Mouse (Mus musculus): ENCODE results near the gene Klc3. TPM values are rescaled to one million over a fixed set of nuclear protein-coding genes. Genes with fewer than 3 reads are reported as not detected.

Gene Klc3
- 10.6 and 10.7 TPM in 2 replicates for polyA plus RNA-seq (2016; fragmentation: Nextera tagmentation; extraction: Ambion mirVana)

DNA sequence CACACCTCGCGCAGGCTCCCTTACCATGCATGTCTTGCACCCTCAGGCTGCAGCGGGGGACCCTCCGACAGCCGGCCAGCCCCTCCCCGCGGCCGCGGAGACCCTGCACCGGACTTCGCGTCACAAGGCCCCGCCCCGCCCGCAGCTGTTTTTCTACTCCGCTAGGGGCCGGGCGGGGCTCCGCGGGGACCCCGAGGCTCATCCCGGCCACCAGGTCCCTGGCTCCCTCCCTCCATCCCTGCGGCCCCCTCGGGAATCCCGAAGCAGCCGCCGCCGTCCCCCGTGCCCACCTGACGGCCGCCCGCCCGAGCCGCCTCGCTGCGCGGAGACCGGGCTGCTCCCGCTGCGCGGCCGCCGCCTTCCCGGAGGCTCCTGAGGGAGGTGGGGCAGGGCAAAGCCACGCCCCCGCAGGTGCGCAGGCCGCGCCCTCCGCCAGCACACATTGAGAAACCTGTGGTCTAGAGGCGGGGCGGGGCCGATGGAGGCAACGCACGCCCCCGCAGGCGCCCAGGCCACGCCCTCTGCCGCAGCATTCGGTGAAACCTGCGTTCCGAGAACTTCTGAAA lies at the start of gene Klc3:
Gene Klc3 (minus strand): TSS at position 374 of the 566 bp plus-strand sequence.
- 0 out of 2 replicates have a peak within 1 kb of the TSS, but pooled peaks have one; percentile 41 for H3K27ac ChIP-seq

DNA sequence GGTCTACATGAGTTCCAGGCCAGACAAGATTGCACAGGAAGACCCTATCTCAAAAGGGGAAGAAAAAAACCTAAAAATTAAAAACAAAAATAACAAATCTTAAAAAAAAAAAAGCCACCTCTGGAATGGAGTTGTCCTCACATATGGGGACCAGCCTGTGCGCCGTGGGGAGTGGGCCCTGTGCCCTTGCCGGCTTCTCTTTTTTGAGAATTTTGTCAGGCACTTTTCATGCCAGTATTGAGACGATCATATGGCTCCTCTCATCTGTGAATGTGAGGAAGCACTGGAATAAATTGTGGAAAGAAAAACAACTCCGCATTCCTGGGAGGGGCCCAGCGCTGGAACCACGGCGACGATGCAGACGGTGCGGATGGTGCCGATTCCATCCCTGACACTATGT lies 45.3 kb upstream of the Klc3 start:
- H3K27me3 ChIP-seq: no peaks in the 10 kb centered on the region
- WGBS: 77% methylated on average over 12 of the region's 12 CpGs
- no peaks in the 10 kb centered on the region for H3K4me1 ChIP-seq
- H3K4me3 ChIP-seq: no peak overlapping the region
- no peak for ATAC-seq (ENCODE audit: insufficient number of reproducible peaks, insufficient read depth, low FRiP score, low TSS enrichment)
- no peak overlapping the region for H3K4me2 ChIP-seq (replicated peaks)
- peaks cover 80% of the 10 kb centered on the region for H3K36me3 ChIP-seq
- no peak overlapping the region for H3K9ac ChIP-seq
- 0 out of 2 replicates have a peak, but pooled peaks cover 3% of the 10 kb centered on the region for H3K9me3 ChIP-seq
- H3K27ac ChIP-seq: no peak overlapping the region

More for the DNA sequence above, at the start of gene Klc3:
- peak within 1 kb of the TSS; percentile 97 for H3K4me2 ChIP-seq (replicated peaks)
- peaks cover 4% of the 10 kb centered on the region; the same call in 1 of the 2 replicates for H3K9me3 ChIP-seq
- no peaks in the 10 kb centered on the region for H3K36me3 ChIP-seq
- peaks cover 14% of the 10 kb centered on the region for H3K4me1 ChIP-seq
- peak within 1 kb of the TSS; percentile 55 for H3K9ac ChIP-seq
- ATAC-seq (ENCODE audit: insufficient number of reproducible peaks, insufficient read depth, low FRiP score, low TSS enrichment): no peak
- H3K27me3 ChIP-seq: peaks cover 64% of the 10 kb centered on the region
- WGBS: under 1% methylated on average over 62 of the region's 62 CpGs
- peak within 1 kb of the TSS; percentile 59 for H3K4me3 ChIP-seq

DNA sequence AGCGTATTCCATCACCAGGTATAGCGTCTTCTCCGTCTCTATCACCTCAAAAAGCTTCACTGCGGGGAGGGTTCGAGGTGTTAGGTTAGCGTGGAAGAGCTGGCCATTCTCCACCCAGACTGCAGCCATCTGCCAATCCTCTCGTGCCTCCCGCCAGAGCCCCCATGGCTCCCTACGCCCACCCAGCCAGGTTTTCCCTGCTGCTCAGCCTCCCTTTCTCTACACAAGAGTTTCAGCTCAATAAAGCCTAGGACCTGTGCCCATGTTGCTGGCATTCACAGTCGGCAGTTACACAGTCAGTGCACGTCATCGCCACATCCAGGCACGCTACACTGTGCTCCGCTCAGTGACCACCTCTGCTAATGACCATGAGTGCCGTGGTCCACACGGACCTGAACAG lies 43.8 kb upstream of the Klc3 start:
- H3K36me3 ChIP-seq: peaks cover 82% of the 10 kb centered on the region
- no peak for ATAC-seq (ENCODE audit: insufficient number of reproducible peaks, insufficient read depth, low FRiP score, low TSS enrichment)
- no peaks in the 10 kb centered on the region for H3K4me1 ChIP-seq
- H3K27ac ChIP-seq: no peak overlapping the region
- H3K9me3 ChIP-seq: 0 out of 2 replicates have a peak, but pooled peaks cover 3% of the 10 kb centered on the region
- H3K4me3 ChIP-seq: no peak overlapping the region
- no peak overlapping the region for H3K4me2 ChIP-seq (replicated peaks)
- H3K27me3 ChIP-seq: no peaks in the 10 kb centered on the region
- no peak overlapping the region for H3K9ac ChIP-seq
- 95% methylated on average over 16 of the region's 16 CpGs for WGBS

DNA sequence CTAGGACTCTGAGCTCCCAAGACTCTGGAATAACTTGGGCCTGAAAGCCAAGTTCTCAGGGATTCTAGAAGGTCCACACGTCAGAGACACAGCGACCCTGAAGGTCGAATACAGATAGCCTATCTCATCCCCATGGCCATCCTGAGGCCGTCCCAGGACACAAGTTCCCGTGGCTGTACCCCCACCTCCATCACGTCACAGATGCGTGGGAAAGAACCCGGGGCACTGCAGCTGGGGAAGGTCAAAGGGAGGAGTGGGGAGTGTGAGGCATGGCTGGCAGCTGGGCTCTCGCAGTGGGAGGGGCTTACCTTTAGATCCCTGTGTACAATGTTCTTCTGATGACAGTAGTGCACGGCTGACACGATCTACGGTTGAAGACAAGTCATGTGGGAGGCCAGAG lies 40.9 kb upstream of the Klc3 start:
- WGBS: 87% methylated on average over 12 of the region's 12 CpGs
- Histone ChIP-seq H3K9ac (no peak overlapping the region), H3K9me3 (no peaks in the 10 kb centered on the region), H3K27ac (no peak overlapping the region), H3K4me2 (replicated peaks) (no peak overlapping the region), H3K4me1 (no peaks in the 10 kb centered on the region), H3K36me3 (peaks cover 86% of the 10 kb centered on the region), H3K4me3 (0 out of 2 replicates have a peak overlapping the region, but pooled peaks have one; percentile 0), H3K27me3 (no peaks in the 10 kb centered on the region)
- ATAC-seq (ENCODE audit: insufficient number of reproducible peaks, insufficient read depth, low FRiP score, low TSS enrichment): no peak

DNA sequence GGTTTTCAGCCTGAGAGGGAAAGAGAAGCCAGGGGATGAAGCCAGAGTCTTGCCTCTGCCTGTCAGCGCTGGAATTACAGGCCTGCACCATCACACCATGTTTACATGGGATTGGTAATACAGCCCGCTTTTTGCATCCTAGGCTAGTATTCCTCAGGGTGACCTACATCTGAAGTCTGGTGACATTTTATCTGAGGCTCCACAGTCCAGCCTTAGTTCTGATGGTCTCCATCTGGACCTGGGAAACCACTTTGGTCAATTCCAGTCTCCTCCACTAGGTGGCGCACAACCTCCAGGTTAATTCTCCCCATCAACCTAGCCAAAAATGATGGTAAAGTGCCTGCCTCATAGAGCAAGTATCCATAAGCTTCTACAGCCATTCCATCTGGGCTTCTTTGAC lies 39.4 kb upstream of the Klc3 start:
- no peak overlapping the region for H3K4me2 ChIP-seq (replicated peaks)
- peaks cover 84% of the 10 kb centered on the region for H3K36me3 ChIP-seq
- H3K9ac ChIP-seq: no peak overlapping the region
- H3K9me3 ChIP-seq: no peaks in the 10 kb centered on the region
- no peaks in the 10 kb centered on the region for H3K4me1 ChIP-seq
- whole genome bisulfite sequencing: 42% methylated on average over 3 of the region's 3 CpGs
- no peak overlapping the region for H3K27ac ChIP-seq
- no peaks in the 10 kb centered on the region for H3K27me3 ChIP-seq
- no peak overlapping the region for H3K4me3 ChIP-seq
- no peak for ATAC-seq (ENCODE audit: insufficient number of reproducible peaks, insufficient read depth, low FRiP score, low TSS enrichment)

DNA sequence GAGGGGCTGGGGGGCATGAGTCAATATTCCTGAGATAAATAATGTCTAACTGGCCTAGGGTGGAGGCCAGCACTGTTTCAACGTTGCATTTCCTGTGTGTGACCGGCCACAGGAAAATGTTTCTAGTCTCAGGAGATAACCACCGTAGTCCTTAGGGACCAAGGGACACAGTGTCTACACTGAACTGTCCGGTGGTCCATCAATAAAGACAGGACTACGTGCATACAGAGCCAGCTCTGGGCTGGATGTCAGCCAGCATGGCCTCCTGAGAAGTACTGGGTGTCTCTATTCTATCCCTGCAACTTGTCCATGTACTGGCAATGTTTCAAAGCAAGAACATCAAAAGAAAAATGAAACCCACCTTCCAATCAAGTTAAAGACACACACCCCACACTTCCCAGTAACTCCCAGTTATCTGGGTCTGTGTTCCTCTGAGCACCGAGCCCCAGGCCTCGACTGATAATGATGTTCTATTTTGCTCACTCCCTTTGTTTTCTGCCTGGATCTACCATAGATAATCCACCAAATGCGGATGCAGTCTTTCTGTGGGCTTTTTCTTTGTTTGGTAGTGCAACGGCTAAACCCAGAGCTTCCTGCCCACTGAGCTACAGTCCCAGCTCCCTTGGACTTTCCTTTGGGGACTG lies 37.7 kb upstream of the Klc3 start:
- Histone ChIP-seq H3K27ac (no peak overlapping the region), H3K4me2 (replicated peaks) (no peak overlapping the region), H3K4me3 (no peak overlapping the region), H3K36me3 (peaks cover 82% of the 10 kb centered on the region), H3K27me3 (no peaks in the 10 kb centered on the region), H3K9me3 (no peaks in the 10 kb centered on the region), H3K9ac (no peak overlapping the region), H3K4me1 (no peaks in the 10 kb centered on the region)
- WGBS: 87% methylated on average over 9 of the region's 9 CpGs
- no peak for ATAC-seq (ENCODE audit: insufficient number of reproducible peaks, insufficient read depth, low FRiP score, low TSS enrichment)

DNA sequence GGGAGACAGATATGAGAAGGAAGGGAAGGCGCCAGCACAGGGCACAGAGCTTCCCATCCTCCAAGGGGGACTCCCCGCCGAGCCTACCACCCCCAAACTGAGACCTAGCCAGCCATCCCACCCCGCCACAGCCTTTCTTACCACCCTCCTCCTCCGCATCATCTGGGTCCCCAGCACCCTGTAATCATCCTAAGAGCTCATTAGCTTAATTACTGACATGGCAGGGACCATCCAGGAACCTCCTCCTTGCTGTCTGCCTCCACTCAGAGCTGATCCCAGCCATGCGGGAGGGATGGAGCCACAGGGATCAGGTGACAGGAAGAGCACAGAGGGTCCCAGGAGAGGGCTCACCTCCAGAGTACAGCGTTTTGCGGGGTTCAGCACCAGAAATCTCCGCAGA lies 33.1 kb upstream of the Klc3 start:
- Histone ChIP-seq H3K9me3 (no peaks in the 10 kb centered on the region), H3K4me3 (no peak overlapping the region), H3K4me1 (no peaks in the 10 kb centered on the region), H3K27ac (no peak overlapping the region), H3K4me2 (replicated peaks) (no peak overlapping the region), H3K27me3 (no peaks in the 10 kb centered on the region), H3K36me3 (peaks cover 90% of the 10 kb centered on the region), H3K9ac (no peak overlapping the region)
- 82% methylated on average over 9 of the region's 9 CpGs for WGBS
- ATAC-seq (ENCODE audit: insufficient number of reproducible peaks, insufficient read depth, low FRiP score, low TSS enrichment): no peak

DNA sequence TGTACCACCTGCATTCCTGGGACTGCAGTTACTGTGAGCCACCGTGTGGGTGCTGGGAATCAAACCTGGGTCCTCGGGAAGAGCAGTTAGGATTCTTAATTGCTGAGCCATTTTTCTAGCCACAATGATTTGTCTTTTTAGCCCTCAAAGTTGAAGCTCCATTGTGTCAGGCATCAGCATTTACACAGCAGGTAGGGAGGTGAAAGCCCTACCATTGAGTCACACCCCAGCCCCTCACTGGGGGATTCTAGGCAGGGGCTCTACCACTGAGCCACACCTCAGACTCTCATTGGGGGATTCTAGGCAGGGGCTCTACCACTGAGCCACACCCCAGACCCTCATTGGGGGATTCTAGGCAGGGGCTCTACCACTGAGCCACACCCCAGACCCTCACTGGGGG lies 32.4 kb upstream of the Klc3 start:
- WGBS: 97% methylated on average over 2 of the region's 2 CpGs
- H3K9me3 ChIP-seq: no peaks in the 10 kb centered on the region
- H3K36me3 ChIP-seq: peaks cover 90% of the 10 kb centered on the region
- no peaks in the 10 kb centered on the region for H3K4me1 ChIP-seq
- H3K4me3 ChIP-seq: no peak overlapping the region
- H3K27ac ChIP-seq: no peak overlapping the region
- no peak for ATAC-seq (ENCODE audit: insufficient number of reproducible peaks, insufficient read depth, low FRiP score, low TSS enrichment)
- no peak overlapping the region for H3K4me2 ChIP-seq (replicated peaks)
- H3K27me3 ChIP-seq: no peaks in the 10 kb centered on the region
- H3K9ac ChIP-seq: no peak overlapping the region

DNA sequence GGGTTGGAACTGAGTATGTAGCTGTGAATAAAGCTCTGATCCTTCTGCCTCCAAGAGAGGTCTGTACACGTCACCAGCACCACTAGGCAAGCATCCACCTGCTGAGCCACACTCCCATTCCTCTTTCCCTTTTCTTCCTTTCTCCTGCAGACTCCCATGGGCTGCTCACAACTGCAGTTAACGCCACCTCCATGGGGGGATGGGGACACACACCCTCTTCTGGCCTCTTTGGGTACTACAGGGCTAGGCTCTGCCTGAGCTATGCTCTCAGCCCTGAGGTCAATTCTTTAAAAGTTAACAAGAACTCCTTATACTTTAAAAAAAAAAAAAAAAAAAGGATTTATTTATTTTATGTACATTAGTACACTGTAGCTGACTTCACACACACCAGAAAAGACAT lies 28.6 kb upstream of the Klc3 start:
- H3K4me3 ChIP-seq: no peak overlapping the region
- H3K27me3 ChIP-seq: no peaks in the 10 kb centered on the region
- no peak for ATAC-seq (ENCODE audit: insufficient number of reproducible peaks, insufficient read depth, low FRiP score, low TSS enrichment)
- no peaks in the 10 kb centered on the region for H3K9me3 ChIP-seq
- H3K36me3 ChIP-seq: peaks cover 98% of the 10 kb centered on the region
- H3K4me2 ChIP-seq (replicated peaks): no peak overlapping the region
- no peak overlapping the region for H3K27ac ChIP-seq
- 95% methylated on average over 2 of the region's 2 CpGs for WGBS
- H3K9ac ChIP-seq: no peak overlapping the region
- H3K4me1 ChIP-seq: no peaks in the 10 kb centered on the region

DNA sequence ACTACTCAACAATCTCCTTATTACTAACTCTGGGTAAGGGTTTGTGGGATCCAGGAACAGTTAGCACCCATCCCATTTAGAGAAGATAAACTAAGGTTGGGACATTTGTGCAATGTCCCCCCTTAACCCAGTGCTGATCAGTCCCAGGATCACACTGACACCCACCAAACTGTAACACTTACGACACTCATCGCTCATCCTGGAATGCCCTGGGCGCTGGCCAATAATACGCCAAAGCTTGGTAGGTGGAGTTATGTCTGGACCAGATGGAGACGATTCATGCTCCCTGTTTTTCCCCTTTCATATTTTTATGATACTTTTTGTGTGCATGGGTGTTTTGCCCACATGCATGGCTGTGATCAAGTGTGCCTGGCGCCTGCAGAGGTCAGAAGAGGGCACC lies 26.5 kb upstream of the Klc3 start:
- H3K27ac ChIP-seq: no peak overlapping the region
- H3K27me3 ChIP-seq: no peaks in the 10 kb centered on the region
- H3K4me1 ChIP-seq: no peaks in the 10 kb centered on the region
- H3K4me3 ChIP-seq: no peak overlapping the region
- H3K9me3 ChIP-seq: no peaks in the 10 kb centered on the region
- H3K9ac ChIP-seq: no peak overlapping the region
- no peak overlapping the region for H3K4me2 ChIP-seq (replicated peaks)
- ATAC-seq (ENCODE audit: insufficient number of reproducible peaks, insufficient read depth, low FRiP score, low TSS enrichment): no peak
- peaks cover 100% of the 10 kb centered on the region for H3K36me3 ChIP-seq
- 90% methylated on average over 6 of the region's 6 CpGs for WGBS

DNA sequence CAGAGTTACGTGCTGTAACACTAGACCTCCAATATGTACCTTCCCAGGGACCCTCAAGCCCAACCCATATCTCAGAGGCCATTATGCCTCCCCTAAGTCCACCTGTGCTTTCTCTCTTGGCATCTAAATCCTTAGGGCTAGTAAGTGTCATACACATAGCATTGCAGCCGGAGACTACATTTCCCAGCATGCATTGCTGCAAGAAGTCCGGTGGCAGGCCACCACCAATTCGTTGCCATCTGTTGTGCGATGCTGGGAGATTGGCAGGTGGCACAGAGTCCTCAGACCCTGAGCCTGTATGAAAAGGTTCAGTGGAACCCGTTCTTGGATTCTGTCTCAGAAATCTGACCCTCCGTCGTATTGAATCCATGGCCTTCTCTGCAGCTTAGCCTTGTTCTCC lies 25.8 kb upstream of the Klc3 start:
- Histone ChIP-seq H3K4me1 (no peaks in the 10 kb centered on the region), H3K4me2 (replicated peaks) (no peak overlapping the region), H3K4me3 (no peak overlapping the region), H3K36me3 (peaks cover 98% of the 10 kb centered on the region), H3K9me3 (no peaks in the 10 kb centered on the region), H3K27ac (no peak overlapping the region), H3K27me3 (no peaks in the 10 kb centered on the region), H3K9ac (no peak overlapping the region)
- ATAC-seq (ENCODE audit: insufficient number of reproducible peaks, insufficient read depth, low FRiP score, low TSS enrichment): no peak
- WGBS: 74% methylated on average over 8 of the region's 8 CpGs

DNA sequence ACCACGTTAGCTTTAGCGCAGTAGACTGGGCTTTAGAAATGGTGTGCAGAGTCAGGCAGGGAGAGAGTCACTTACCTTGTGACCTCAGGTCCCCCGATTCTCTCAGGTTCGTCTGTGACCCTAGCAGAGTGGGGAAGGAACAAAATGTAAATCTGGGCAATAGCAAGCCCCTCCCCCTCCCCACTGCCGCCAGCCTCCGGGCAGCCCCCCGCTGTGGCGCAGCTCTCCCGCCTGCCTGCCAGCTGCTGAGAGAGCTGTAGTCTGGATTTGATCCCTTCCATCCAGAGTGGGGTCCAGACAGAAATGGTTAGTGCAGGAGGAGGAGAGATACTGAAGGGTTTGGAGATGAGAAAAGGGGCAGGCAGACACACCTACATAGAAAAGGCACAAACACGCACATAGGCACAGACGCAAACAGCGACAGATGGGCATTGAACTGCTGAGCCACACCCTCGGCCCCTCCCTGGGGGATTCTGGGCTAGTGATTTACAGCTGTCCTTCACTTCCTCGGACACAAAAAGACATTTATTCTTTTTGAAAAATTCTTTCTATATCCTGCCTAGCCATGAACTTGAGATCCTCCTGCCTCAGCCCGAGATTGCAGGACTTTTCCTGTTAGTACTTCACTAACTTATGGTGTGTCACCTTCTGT lies 24.2 kb upstream of the Klc3 start:
- Histone ChIP-seq H3K27me3 (no peaks in the 10 kb centered on the region), H3K4me2 (replicated peaks) (no peak overlapping the region), H3K4me3 (no peak overlapping the region), H3K9me3 (no peaks in the 10 kb centered on the region), H3K9ac (no peak overlapping the region), H3K36me3 (peaks cover 85% of the 10 kb centered on the region), H3K4me1 (no peaks in the 10 kb centered on the region), H3K27ac (no peak overlapping the region)
- 73% methylated on average over 15 of the region's 15 CpGs for WGBS
- ATAC-seq (ENCODE audit: insufficient number of reproducible peaks, insufficient read depth, low FRiP score, low TSS enrichment): no peak
